Mouse (Mus musculus): ENCODE results near the gene Mrpl47.

GRCm38 (mm10) chr3:32763902-32764301 is 26.5 kb upstream of the Mrpl47 start:
- TF ChIP-seq POLR2A (IDR thresholded peaks at IDR 0.05; ENCODE audit: insufficient read length, low read depth) (no peak), MAX (IDR thresholded peaks at IDR 0.05; ENCODE audit: low read depth) (no peak), MYOD1 (IDR thresholded peaks at IDR 0.05; ENCODE audit: control insufficient read depth in 1 of 3, insufficient read length in 2 of 3, low read depth in 2 of 3) (no peak), SRF (IDR thresholded peaks at IDR 0.05; ENCODE audit: control insufficient read depth, insufficient read length, low read depth) (no peak), TCF12 (IDR thresholded peaks at IDR 0.05; ENCODE audit: insufficient read depth, poor library complexity, severe bottlenecking) (no peak)

Measured in myocyte (in vitro differentiated cells).